Mouse (Mus musculus) testis, adult 2 months (tissue): ENCODE data around the gene Gipc2.

ENCODE experiments used
- CTCF ChIP-seq: fragments of 200-500 bp; IDR thresholded peaks from 2 replicates; pipeline ENCODE4 v1.5.1; 2012; ENCODE audit warnings: low read depth, mild to moderate bottlenecking, inconsistent platforms, low read length, moderate library complexity; ENCODE audit not compliant: control insufficient read depth, insufficient read depth, insufficient replicate concordance
- POLR2A ChIP-seq: fragments of 200-500 bp; IDR thresholded peaks from 2 replicates; pipeline ENCODE4 v1.6.1; 2012; ENCODE audit warnings: low read depth, mild to moderate bottlenecking, inconsistent platforms, low read length, moderate library complexity; ENCODE audit not compliant: control insufficient read depth

DNA sequence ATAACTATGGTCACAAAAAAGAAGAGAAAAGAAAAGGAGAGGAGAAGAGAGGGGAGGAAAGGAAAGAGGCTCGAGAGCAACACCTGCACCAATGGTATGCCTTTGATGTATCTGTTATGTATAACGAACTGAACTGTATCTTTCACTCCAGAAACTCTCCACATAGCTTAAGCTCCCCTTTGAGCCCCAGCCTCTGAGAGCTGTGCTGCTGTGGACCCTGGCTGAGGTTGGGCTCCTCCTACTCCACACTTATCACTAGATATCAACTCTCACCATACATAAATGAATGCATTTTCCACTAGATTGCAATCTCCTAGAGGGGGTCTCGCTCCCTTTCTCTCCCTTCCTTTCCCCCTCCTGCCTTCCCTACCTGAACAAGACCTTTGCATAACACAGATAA, 38.0 kb upstream of the Gipc2 start:
- TF ChIP-seq CTCF (no peak), POLR2A (no peak)
